24 mouse cellular contexts compared by ENCODE assay signal in the genomic region with DNA sequence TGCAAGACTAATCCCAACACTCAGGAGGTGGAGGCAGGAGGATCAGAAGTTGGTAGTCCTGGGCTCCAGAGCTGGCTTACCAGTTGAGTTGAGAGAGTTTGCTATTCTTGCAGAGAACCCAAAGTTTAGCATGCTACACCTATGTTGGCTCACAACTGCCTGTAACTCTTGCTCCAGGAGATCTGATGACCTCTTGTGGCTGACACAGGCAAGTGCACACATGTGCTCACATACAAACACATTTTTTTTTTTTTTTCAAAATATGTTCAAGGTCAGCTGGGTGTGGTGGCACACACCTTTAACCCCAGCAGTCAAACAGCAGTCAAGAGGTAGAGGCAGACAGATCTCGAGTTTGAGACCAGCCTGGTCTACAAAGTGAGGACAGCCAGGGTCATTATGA. TPM values are rescaled to one million over a fixed set of nuclear protein-coding genes. Genes with fewer than 3 reads are reported as not detected.
DNase-seq lines count a peak whose midpoint lies in the region; ATAC-seq and TF ChIP-seq lines count a peak whose summit lies in the region.
"Had no signal": no experiment of that assay in that cellular context is flagged by ENCODE, and none has a peak within 500 bp of the region (broad histone marks: within the 10 kb centered on the region; RNA-seq: fewer than 3 reads in every experiment).

No protein-coding gene starts in this region.

- H3K9me3 ChIP-seq in heart, postnatal 0 days (replicated peaks; ENCODE audit: control insufficient read depth, low read length), result peaks cover 5% of the 10 kb centered on the region; the same call in 1 of the 2 replicates
- no peaks in the 10 kb centered on the region for H3K9me3 ChIP-seq in liver, embryonic 14.5 days (ENCODE audit: control insufficient read depth, low read length)
- no peaks in the 10 kb centered on the region for H3K9me3 ChIP-seq in E14TG2a.4 (ENCODE audit: low read length)
- H3K9me3 ChIP-seq: liver, embryonic 15.5 days; midbrain, embryonic 15.5 days; neural tube, embryonic 15.5 days had no signal

- no peak for ATAC-seq in heart, postnatal 0 days (ENCODE audit: insufficient read depth, low read depth)
- no peak for ATAC-seq in liver, embryonic 14.5 days (ENCODE audit: insufficient read depth)
- ATAC-seq: forebrain, embryonic 16.5 days; hindbrain, embryonic 16.5 days; midbrain, embryonic 15.5 days had no signal

- WGBS in heart, postnatal 0 days, result 57% methylated on average over 1 of the region's 1 CpGs
- 36% methylated on average over 1 of the region's 1 CpGs for WGBS in liver, embryonic 14.5 days (ENCODE audit: insufficient replicate concordance)

- peaks cover 8% of the 10 kb centered on the region for H3K4me1 ChIP-seq in heart, postnatal 0 days (ENCODE audit: control insufficient read depth, insufficient read depth)
- no peaks in the 10 kb centered on the region for H3K4me1 ChIP-seq in liver, embryonic 14.5 days (replicated peaks; ENCODE audit: control insufficient read depth in 2 of 2, insufficient read depth in 2 of 2, low read length in 1 of 2)
- H3K4me1 ChIP-seq in E14TG2a.4 (replicated peaks; ENCODE audit: low read depth, low read length), result peaks cover 25% of the 10 kb centered on the region
- H3K4me1 ChIP-seq: limb, embryonic 13.5 days; liver, embryonic 15.5 days; midbrain, embryonic 15.5 days; neural tube, embryonic 15.5 days had no signal

- peak; percentile 23 for TF ChIP-seq CTCF in heart, postnatal 0 days (IDR thresholded peaks at IDR 0.05; ENCODE audit: low read depth)
- TF ChIP-seq CTCF in liver, embryonic 14.5 days (IDR thresholded peaks at IDR 0.05; ENCODE audit: low read depth), result peak; percentile 31; the same call in 1 of the 2 replicates
- TF ChIP-seq CTCF in E14TG2a.4 (conservative IDR thresholded peaks at IDR 0.05; ENCODE audit: low read length), result peak; percentile 59
- TF ChIP-seq CTCF in brain, embryonic 14.5 days (IDR thresholded peaks at IDR 0.05; ENCODE audit: borderline replicate concordance, extremely low read depth, insufficient read depth, insufficient read length), result peak; percentile 29; the same call in 1 of the 2 replicates

- TF ChIP-seq POLR2A in brain, embryonic 14.5 days (IDR thresholded peaks at IDR 0.05; ENCODE audit: borderline replicate concordance, extremely low read depth, insufficient read depth, insufficient read length, poor library complexity, severe bottlenecking), result no peak

- no peak overlapping the region for H3K4me2 ChIP-seq in heart, postnatal 0 days (ENCODE audit: low read depth, low read length)
- no peak overlapping the region for H3K4me2 ChIP-seq in liver, embryonic 14.5 days (ENCODE audit: low read depth)
- H3K4me2 ChIP-seq: heart, embryonic 12.5 days; limb, embryonic 13.5 days; liver, embryonic 15.5 days; midbrain, embryonic 15.5 days; neural tube, embryonic 15.5 days had no signal

- TF ChIP-seq EP300 in heart, postnatal 0 days (IDR thresholded peaks at IDR 0.05; ENCODE audit: low read depth), result no peak
- TF ChIP-seq EP300 in liver, embryonic 14.5 days (IDR thresholded peaks at IDR 0.05; ENCODE audit: low read depth), result no peak

- no peaks in the 10 kb centered on the region for H3K36me3 ChIP-seq in heart, postnatal 0 days (replicated peaks; ENCODE audit: control insufficient read depth, insufficient read depth, low read length)
- H3K36me3 ChIP-seq in liver, embryonic 14.5 days (replicated peaks; ENCODE audit: control insufficient read depth, insufficient read depth, low read depth), result no peaks in the 10 kb centered on the region
- no peaks in the 10 kb centered on the region for H3K36me3 ChIP-seq in E14TG2a.4 (ENCODE audit: insufficient read depth, low read length)
- H3K36me3 ChIP-seq: heart, embryonic 12.5 days; limb, embryonic 13.5 days; liver, embryonic 15.5 days; midbrain, embryonic 15.5 days; neural tube, embryonic 15.5 days had no signal

- DNase-seq in heart, postnatal 0 days (ENCODE audit: low spot score), result no peak
- no peak for DNase-seq in heart, postnatal 14 days
- no peak for DNase-seq in liver, embryonic 14.5 days (ENCODE audit: low read depth in 3 of 3, low spot score in 3 of 3)
- no peak for DNase-seq in liver
- no peak for DNase-seq in brain, embryonic 14.5 days (ENCODE audit: low read depth)
- DNase-seq in left cerebral cortex, postnatal 36 days (ENCODE audit: low spot score in 2 of 2), result no peak
- no peak for DNase-seq in right cerebral cortex, adult 18-20 months
- DNase-seq: adrenal gland, adult 2 months; cerebellum, adult 9-11 months; heart, postnatal 4 days; kidney, adult 9 months; kidney, postnatal 36 days; layer of hippocampus, adult 9-11 months; right cerebral cortex, postnatal 25 days; thymus, adult 2 months had no signal

- intact Hi-C loops in heart, postnatal 14 days (cut with DNase I), result no loop called here
- intact Hi-C loops in left cerebral cortex, postnatal 36 days (cut with DNase I), result no loop called here

- H3K27me3 ChIP-seq in heart, postnatal 0 days (ENCODE audit: control insufficient read depth, insufficient read depth, low read length), result no peaks in the 10 kb centered on the region
- H3K27me3 ChIP-seq in liver, embryonic 14.5 days (ENCODE audit: control insufficient read depth, insufficient read depth, low read length), result no peaks in the 10 kb centered on the region
- no peaks in the 10 kb centered on the region for H3K27me3 ChIP-seq in E14TG2a.4 (ENCODE audit: insufficient read depth, low read length)
- H3K27me3 ChIP-seq: limb, embryonic 13.5 days; liver, embryonic 15.5 days; midbrain, embryonic 15.5 days; neural tube, embryonic 15.5 days had no signal

- H3K27ac ChIP-seq in heart, postnatal 0 days (ENCODE audit: low read depth), result no peak overlapping the region
- no peak overlapping the region for H3K27ac ChIP-seq in liver, embryonic 14.5 days
- H3K27ac ChIP-seq: limb, embryonic 13.5 days; liver, embryonic 15.5 days; midbrain, embryonic 15.5 days; neural tube, embryonic 15.5 days had no signal

- no peak overlapping the region for H3K9ac ChIP-seq in heart, postnatal 0 days (replicated peaks; ENCODE audit: low read depth, low read length)
- no peak overlapping the region for H3K9ac ChIP-seq in liver, embryonic 14.5 days (replicated peaks)
- H3K9ac ChIP-seq: heart, embryonic 12.5 days; limb, embryonic 13.5 days; liver, embryonic 15.5 days; midbrain, embryonic 15.5 days; neural tube, embryonic 15.5 days had no signal

- H3K4me3 ChIP-seq in heart, postnatal 0 days (ENCODE audit: low read depth, low read length), result no peak overlapping the region
- H3K4me3 ChIP-seq in liver, embryonic 14.5 days (ENCODE audit: insufficient read depth in 1 of 2, low read depth in 2 of 2, low read length in 2 of 2), result no peak overlapping the region
- no peak overlapping the region for H3K4me3 ChIP-seq in E14TG2a.4 (replicated peaks; ENCODE audit: low read length)
- H3K4me3 ChIP-seq: heart, embryonic 12.5 days; limb, embryonic 13.5 days; liver, embryonic 15.5 days; megakaryocyte, embryonic 14.5 days; midbrain, embryonic 15.5 days; neural tube, embryonic 15.5 days had no signal

RNA-seq across cellular contexts. Expression of a gene that starts 16.8 kb away (rescaled TPM):
- total RNA-seq in heart, postnatal 0 days (2014; rRNA removed; ENCODE audit: low replicate concordance), result 58.5 and 68.6 TPM in 2 replicates
- 45.7 and 51.3 TPM in 2 replicates for polyA plus RNA-seq in heart, postnatal 0 days (2015; fragmentation: Nextera tagmentation; extraction: Ambion mirVana)
- 10 to 100 TPM; 33.5 to 42.8 TPM for total RNA-seq in heart, postnatal 14 days (2021)
- 6.4 and 6.6 TPM in 2 replicates for polyA plus RNA-seq in liver, embryonic 14.5 days (2012; rRNA removed)
- 9.7 and 9.9 TPM in 2 replicates for polyA plus RNA-seq in liver, embryonic 14.5 days (2014; fragmentation: Nextera tagmentation; extraction: Ambion mirVana)
- 344 and 397 TPM in 2 replicates for polyA plus RNA-seq in brain, embryonic 14.5 days (2012; rRNA removed)
- 100 to 1,000 TPM; 224 to 241 TPM for total RNA-seq in left cerebral cortex, postnatal 36 days (2021)
